ENCODE assay signal across 9 mouse cellular contexts in the genomic region with DNA sequence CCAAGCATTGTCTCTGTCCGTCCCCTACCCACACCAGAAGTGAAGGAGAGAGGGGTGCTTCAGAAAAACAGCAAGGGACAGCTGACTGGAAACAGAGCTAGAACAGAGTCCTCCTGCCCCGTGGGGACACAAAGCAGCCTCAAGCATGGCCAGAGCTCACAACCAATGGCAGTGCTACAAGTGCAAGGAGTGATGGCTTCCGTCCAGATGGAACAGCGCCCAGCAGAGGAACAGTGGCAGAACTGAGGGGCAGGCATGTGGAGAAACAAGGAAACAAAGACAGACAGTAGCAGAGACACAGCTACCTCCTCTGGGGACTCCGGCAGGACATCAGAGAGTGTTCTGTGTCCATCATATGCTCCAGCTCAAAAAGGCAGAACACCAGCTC. TPM values are rescaled to one million over a fixed set of nuclear protein-coding genes. Genes with fewer than 3 reads are reported as not detected.
DNase-seq lines count a peak whose midpoint lies in the region; ATAC-seq and TF ChIP-seq lines count a peak whose summit lies in the region.
"Had no signal": no experiment of that assay in that cellular context is flagged by ENCODE, and none has a peak within 500 bp of the region (broad histone marks: within the 10 kb centered on the region; RNA-seq: fewer than 3 reads in every experiment).

No protein-coding gene starts in this region.

- H3K4me2 ChIP-seq in limb, embryonic 12.5 days: no peak overlapping the region
- H3K4me2 ChIP-seq in heart, embryonic 14.5 days (ENCODE audit: low read length): peak overlapping the region; percentile 52

- no peak overlapping the region for H3K4me3 ChIP-seq in limb, embryonic 12.5 days (replicated peaks)
- no peak overlapping the region for H3K4me3 ChIP-seq in limb, embryonic 10.5 days
- H3K4me3 ChIP-seq in cortical plate, adult 2 months (ENCODE audit: insufficient read depth, low read length): no peak overlapping the region
- H3K4me3 ChIP-seq in heart, embryonic 14.5 days (ENCODE audit: control insufficient read depth in 1 of 2, insufficient read depth in 1 of 2, low read depth in 1 of 2, low read length in 2 of 2): 0 out of 4 replicates have a peak overlapping the region, but pooled peaks of 1 of the 2 experiments have one; percentile 13
- peak overlapping the region; percentile 20; the same call in 1 of the 2 replicates for H3K4me3 ChIP-seq in layer of hippocampus, adult 2 months

- 0 out of 2 replicates have a peak overlapping the region, but pooled peaks have one; percentile 17 for H3K27ac ChIP-seq in limb, embryonic 12.5 days
- H3K27ac ChIP-seq in limb, embryonic 10.5 days: no peak overlapping the region
- peak overlapping the region; percentile 79 for H3K27ac ChIP-seq in cortical plate, adult 2 months (ENCODE audit: insufficient read depth, low read length)
- H3K27ac ChIP-seq in heart, embryonic 14.5 days (replicated peaks in 1 of 2; ENCODE audit: control insufficient read depth in 1 of 2, insufficient read depth in 1 of 2, low read depth in 2 of 2, low read length in 2 of 2): peak overlapping the region; percentile 89 to 96
- H3K27ac ChIP-seq in layer of hippocampus, adult 2 months: peak overlapping the region; percentile 91

- ATAC-seq in limb, embryonic 12.5 days (ENCODE audit: insufficient number of reproducible peaks, insufficient read depth, low FRiP score, low TSS enrichment, low read depth): no peak
- ATAC-seq in heart, embryonic 14.5 days (ENCODE audit: insufficient number of reproducible peaks, insufficient read depth, low FRiP score, low read depth): peak; percentile 75
- ATAC-seq in granulocyte monocyte progenitor cell, adult 5-6 weeks (replicated peaks; ENCODE audit: poor library complexity, severe bottlenecking): no peak

- no peaks in the 10 kb centered on the region for H3K9me3 ChIP-seq in limb, embryonic 12.5 days
- no peaks in the 10 kb centered on the region for H3K9me3 ChIP-seq in limb, embryonic 10.5 days (replicated peaks)
- H3K9me3 ChIP-seq in heart, embryonic 14.5 days (ENCODE audit: control insufficient read depth, low read length): no peaks in the 10 kb centered on the region

- no peak for TF ChIP-seq CTCF in cortical plate, adult 2 months (IDR thresholded peaks at IDR 0.05; ENCODE audit: extremely low read depth, insufficient read depth, low read length)
- TF ChIP-seq CTCF in layer of hippocampus, adult 2 months (conservative IDR thresholded peaks at IDR 0.05): peak; percentile 28

- H3K9ac ChIP-seq in limb, embryonic 12.5 days (replicated peaks): no peak overlapping the region
- peak overlapping the region; percentile 65 for H3K9ac ChIP-seq in heart, embryonic 14.5 days (ENCODE audit: low read length)

- no peak for DNase-seq in limb, embryonic 10.5 days (ENCODE audit: low spot score)
- DNase-seq in layer of hippocampus, adult 2 months (ENCODE audit: low spot score in 2 of 2): peak; percentile 74 to 76
- peak; percentile 80 for DNase-seq in lung, postnatal 14 days
- peak; percentile 86 for DNase-seq in right cerebral cortex, postnatal 4 days

- no peaks in the 10 kb centered on the region for H3K27me3 ChIP-seq in limb, embryonic 12.5 days
- no peaks in the 10 kb centered on the region for H3K27me3 ChIP-seq in limb, embryonic 10.5 days (ENCODE audit: low read depth, poor library complexity, severe bottlenecking)
- no peaks in the 10 kb centered on the region for H3K27me3 ChIP-seq in heart, embryonic 14.5 days (ENCODE audit: control insufficient read depth, insufficient read depth, low read length)
- H3K27me3 ChIP-seq: CH12.LX had no signal

- no peak for TF ChIP-seq POLR2A in cortical plate, adult 2 months (IDR thresholded peaks at IDR 0.05; ENCODE audit: extremely low read depth, insufficient read depth, low read length)

- WGBS in limb, embryonic 12.5 days: 83% methylated on average over 5 of the region's 5 CpGs
- 83% methylated on average over 5 of the region's 5 CpGs for WGBS in limb, embryonic 10.5 days
- WGBS in heart, embryonic 14.5 days: 17% methylated on average over 5 of the region's 5 CpGs

- H3K36me3 ChIP-seq in limb, embryonic 12.5 days: no peaks in the 10 kb centered on the region; the same call in 1 of the 2 replicates
- no peaks in the 10 kb centered on the region; the same call in 1 of the 2 replicates for H3K36me3 ChIP-seq in limb, embryonic 10.5 days
- no peaks in the 10 kb centered on the region for H3K36me3 ChIP-seq in heart, embryonic 14.5 days (ENCODE audit: control insufficient read depth, insufficient read depth, low read length)

- H3K4me1 ChIP-seq in limb, embryonic 12.5 days (replicated peaks): no peaks in the 10 kb centered on the region
- H3K4me1 ChIP-seq in limb, embryonic 10.5 days: no peaks in the 10 kb centered on the region
- H3K4me1 ChIP-seq in cortical plate, adult 2 months (ENCODE audit: control insufficient read depth, insufficient read depth, low read length): peaks cover 22% of the 10 kb centered on the region
- H3K4me1 ChIP-seq in heart, embryonic 14.5 days (ENCODE audit: control insufficient read depth in 2 of 2, insufficient read depth in 2 of 2, low read length in 2 of 2): peaks cover 18 to 41% of the 10 kb centered on the region in 2 experiments

RNA-seq across cellular contexts. Expression of gene Rab11fip3, which starts 26.1 kb away (rescaled TPM):
- polyA plus RNA-seq in limb, embryonic 12.5 days (2016; fragmentation: Nextera tagmentation; extraction: Ambion mirVana): 25.0 and 26.9 TPM in 2 replicates
- 20.9 and 22.1 TPM in 2 replicates for polyA plus RNA-seq in limb, embryonic 10.5 days (2016; fragmentation: Nextera tagmentation; extraction: Ambion mirVana)
- 88.5 and 94.2 TPM in 2 replicates for polyA plus RNA-seq in cortical plate, adult 2 months (2012; rRNA removed)
- 12.3 and 12.8 TPM in 2 replicates for polyA plus RNA-seq in heart, embryonic 14.5 days (2014; fragmentation: Nextera tagmentation; extraction: Ambion mirVana)
- total RNA-seq in layer of hippocampus, adult 2 months (2021): 100 to 1,000 TPM; 108 to 115 TPM
- total RNA-seq in granulocyte monocyte progenitor cell, adult 5-6 weeks (2014; fragmentation: Nextera tagmentation): 1.3 and 3.6 TPM in 2 replicates
- 0.46 and 0.60 TPM in 2 replicates for total RNA-seq in granulocyte monocyte progenitor cell, adult 5-6 weeks (2017)

RNA-seq across cellular contexts. Expression of gene Decr2, which starts 46.9 kb away (rescaled TPM):
- polyA plus RNA-seq in limb, embryonic 12.5 days (2016; fragmentation: Nextera tagmentation; extraction: Ambion mirVana): 29.4 and 31.7 TPM in 2 replicates
- 23.0 and 26.3 TPM in 2 replicates for polyA plus RNA-seq in limb, embryonic 10.5 days (2016; fragmentation: Nextera tagmentation; extraction: Ambion mirVana)
- 43.5 and 49.8 TPM in 2 replicates for polyA plus RNA-seq in cortical plate, adult 2 months (2012; rRNA removed)
- 33.0 and 39.5 TPM in 2 replicates for polyA plus RNA-seq in heart, embryonic 14.5 days (2014; fragmentation: Nextera tagmentation; extraction: Ambion mirVana)
- 10 to 100 TPM; 26.7 to 28.9 TPM for total RNA-seq in layer of hippocampus, adult 2 months (2021)
- 5.7 and 13.3 TPM in 2 replicates for total RNA-seq in granulocyte monocyte progenitor cell, adult 5-6 weeks (2014; fragmentation: Nextera tagmentation)
- 14.8 and 17.0 TPM in 2 replicates for total RNA-seq in granulocyte monocyte progenitor cell, adult 5-6 weeks (2017)

RNA-seq across cellular contexts. Expression of gene Nme4, which starts 52.2 kb away (rescaled TPM):
- polyA plus RNA-seq in limb, embryonic 12.5 days (2016; fragmentation: Nextera tagmentation; extraction: Ambion mirVana): 124 and 132 TPM in 2 replicates
- 163 and 186 TPM in 2 replicates for polyA plus RNA-seq in limb, embryonic 10.5 days (2016; fragmentation: Nextera tagmentation; extraction: Ambion mirVana)
- 11.5 and 11.8 TPM in 2 replicates for polyA plus RNA-seq in cortical plate, adult 2 months (2012; rRNA removed)
- 58.5 and 68.2 TPM in 2 replicates for polyA plus RNA-seq in heart, embryonic 14.5 days (2014; fragmentation: Nextera tagmentation; extraction: Ambion mirVana)
- total RNA-seq in layer of hippocampus, adult 2 months (2021): 1 to 10 TPM; 5.7 to 6.7 TPM
- 74.1 and 75.1 TPM in 2 replicates for total RNA-seq in granulocyte monocyte progenitor cell, adult 5-6 weeks (2014; fragmentation: Nextera tagmentation)
- total RNA-seq in granulocyte monocyte progenitor cell, adult 5-6 weeks (2017): 41.2 and 43.4 TPM in 2 replicates

RNA-seq across cellular contexts. Expression of gene Capn15, which starts 57.6 kb away (rescaled TPM):
- 32.8 and 33.9 TPM in 2 replicates for polyA plus RNA-seq in limb, embryonic 12.5 days (2016; fragmentation: Nextera tagmentation; extraction: Ambion mirVana)
- 38.7 and 38.9 TPM in 2 replicates for polyA plus RNA-seq in limb, embryonic 10.5 days (2016; fragmentation: Nextera tagmentation; extraction: Ambion mirVana)
- 45.8 and 48.0 TPM in 2 replicates for polyA plus RNA-seq in cortical plate, adult 2 months (2012; rRNA removed)
- 11.2 and 11.3 TPM in 2 replicates for polyA plus RNA-seq in heart, embryonic 14.5 days (2014; fragmentation: Nextera tagmentation; extraction: Ambion mirVana)
- total RNA-seq in layer of hippocampus, adult 2 months (2021): 10 to 100 TPM; 53.6 to 58.8 TPM
- 12.5 and 16.4 TPM in 2 replicates for total RNA-seq in granulocyte monocyte progenitor cell, adult 5-6 weeks (2014; fragmentation: Nextera tagmentation)
- total RNA-seq in granulocyte monocyte progenitor cell, adult 5-6 weeks (2017): 3.2 and 5.3 TPM in 2 replicates
